Mouse (Mus musculus) R1 (cell line): ENCODE data around the gene Tarbp1.

Source experiments
- DNase-seq: peaks from one replicate; pipeline ENCODE4 v3.0.0-alpha.2; 2018; ENCODE audit warnings: low read depth, low spot score

Gene Tarbp1

DNA sequence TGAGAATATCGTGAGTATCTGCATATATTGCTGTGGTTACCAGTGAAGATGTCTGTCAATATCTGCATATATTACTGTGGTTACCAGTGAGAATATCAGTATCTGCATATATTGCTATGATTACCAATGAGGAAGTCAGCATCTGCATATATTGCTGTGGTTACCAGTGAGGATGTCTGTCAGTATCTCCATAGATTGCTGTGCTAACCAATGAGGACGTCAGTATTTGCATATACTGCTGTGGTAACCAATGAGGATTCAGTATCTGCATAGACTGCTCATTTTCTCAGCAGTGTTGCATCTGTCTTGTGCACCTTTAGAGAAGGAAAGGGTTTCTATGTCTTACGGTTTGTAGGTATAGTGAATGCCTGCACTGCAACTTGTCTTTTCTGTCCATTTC lies 54.0 kb downstream of the Tarbp1 start:
- peak; percentile 13 for DNase-seq

DNA sequence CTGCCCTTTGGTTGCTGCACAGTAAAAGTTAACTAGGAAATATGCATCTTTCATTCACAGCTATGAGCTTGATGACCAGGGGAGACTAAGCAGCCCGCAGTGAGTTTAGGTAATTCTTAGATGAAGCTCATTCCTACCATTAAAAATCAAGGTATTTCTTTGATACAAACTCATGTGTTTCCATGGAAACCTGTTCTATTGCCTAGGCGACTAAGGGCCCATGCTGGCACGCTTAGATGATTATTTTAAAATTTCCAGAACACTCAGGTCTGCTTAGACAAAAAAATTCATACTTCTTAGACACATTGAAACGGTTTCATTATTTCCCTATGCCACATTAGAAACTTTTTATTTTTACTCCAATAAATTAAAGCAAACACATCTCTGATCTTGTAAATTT lies 69.8 kb downstream of the Tarbp1 start:
- DNase-seq, result no peak

DNA sequence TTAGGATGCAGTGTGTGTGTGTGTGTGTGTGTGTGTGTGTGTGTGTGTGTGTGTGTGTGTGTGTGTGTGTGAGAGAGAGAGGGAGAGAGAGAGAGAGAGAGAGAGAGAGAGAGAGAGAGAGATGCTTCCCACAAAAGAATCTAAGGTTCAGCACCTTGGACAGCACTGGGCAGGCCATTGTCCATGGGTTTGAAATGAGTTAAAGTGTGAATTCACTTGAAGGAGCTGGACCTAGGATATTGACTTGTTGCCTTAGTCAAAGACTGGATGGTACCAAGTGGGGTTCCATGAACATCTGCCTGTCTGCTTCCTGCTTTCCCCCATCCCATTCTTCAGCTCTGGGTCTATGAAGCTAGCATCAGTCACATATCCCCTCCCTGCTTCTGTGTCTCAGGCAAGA lies 70.3 kb downstream of the Tarbp1 start:
- DNase-seq, result peak; percentile 48

DNA sequence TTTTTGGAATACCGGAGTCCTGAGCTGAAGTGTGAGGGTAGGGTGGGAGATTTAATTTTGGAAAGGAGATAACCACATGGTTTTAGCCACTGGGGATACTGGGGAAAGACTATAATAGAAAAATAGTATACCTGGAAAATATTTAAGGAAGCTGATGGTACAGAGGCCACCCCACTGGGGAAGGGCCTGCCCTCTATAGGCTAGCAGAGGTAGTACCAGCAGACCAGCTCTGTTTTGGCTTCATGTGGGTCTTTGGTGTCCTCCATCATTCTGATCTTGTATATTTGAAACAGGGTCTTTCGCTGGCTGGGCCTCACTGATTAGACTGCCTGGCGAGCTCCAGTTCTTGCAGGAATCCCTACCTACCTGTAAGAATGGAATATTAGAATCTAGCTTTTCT lies 76.5 kb downstream of the Tarbp1 start:
- no peak for DNase-seq

DNA sequence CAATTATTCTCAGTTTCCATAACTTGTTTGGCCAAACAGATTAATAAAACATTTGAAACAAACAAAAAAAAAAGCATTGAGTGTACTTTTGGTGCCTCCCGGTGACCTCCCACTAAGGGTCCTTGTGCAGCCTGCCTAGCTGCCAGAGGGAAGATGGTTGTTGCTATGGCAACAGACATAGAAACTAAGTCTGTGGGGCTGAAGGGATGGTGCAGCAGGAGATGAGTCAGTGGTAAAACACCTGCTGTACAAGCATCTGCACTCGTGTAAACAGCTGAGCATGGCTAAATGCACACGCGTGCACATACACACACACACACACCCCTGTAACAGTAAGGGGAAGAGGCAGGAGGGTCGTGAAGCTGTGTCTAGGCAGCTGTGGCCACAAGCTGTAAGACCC lies 78.9 kb downstream of the Tarbp1 start:
- DNase-seq, result peak; percentile 45

DNA sequence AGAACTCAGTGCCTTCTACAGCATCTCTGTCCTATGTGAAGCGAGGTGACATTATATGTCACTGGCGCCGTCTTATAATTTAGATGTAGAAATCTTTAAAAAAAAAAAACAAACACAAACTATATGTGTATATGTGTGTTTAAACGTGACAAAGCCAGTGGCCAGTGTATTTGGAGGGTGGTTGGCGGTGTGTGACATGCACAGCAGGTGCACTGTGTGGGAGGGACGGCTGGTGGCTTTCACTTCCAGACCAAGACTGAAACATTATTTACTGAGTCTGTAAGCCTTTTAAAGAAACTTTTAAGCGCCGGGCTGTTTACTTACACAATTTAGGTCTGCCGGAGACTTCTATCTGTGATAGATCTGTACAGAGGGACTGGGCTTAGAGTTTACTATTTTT lies 79.5 kb downstream of the Tarbp1 start:
- no peak for DNase-seq

DNA sequence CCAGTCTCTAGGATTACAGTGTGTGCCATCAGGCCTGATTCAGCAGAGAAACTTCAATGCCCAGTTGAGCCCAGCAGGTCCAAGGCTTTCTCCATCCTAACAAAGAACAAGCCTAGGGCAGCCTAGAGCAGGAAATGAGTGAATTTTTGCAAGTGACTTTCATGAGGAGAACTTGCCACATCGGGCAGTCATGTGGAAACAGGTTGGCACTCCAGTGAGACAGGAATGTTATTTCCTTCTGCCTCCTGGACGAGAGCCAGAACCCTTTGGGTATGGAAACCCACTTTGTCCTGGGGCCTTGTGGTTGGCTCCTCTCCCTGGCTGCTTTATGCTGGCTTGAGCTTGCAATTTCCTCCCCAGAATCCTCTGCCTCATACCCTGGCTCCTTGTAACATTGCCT lies 83.3 kb downstream of the Tarbp1 start:
- no peak for DNase-seq

DNA sequence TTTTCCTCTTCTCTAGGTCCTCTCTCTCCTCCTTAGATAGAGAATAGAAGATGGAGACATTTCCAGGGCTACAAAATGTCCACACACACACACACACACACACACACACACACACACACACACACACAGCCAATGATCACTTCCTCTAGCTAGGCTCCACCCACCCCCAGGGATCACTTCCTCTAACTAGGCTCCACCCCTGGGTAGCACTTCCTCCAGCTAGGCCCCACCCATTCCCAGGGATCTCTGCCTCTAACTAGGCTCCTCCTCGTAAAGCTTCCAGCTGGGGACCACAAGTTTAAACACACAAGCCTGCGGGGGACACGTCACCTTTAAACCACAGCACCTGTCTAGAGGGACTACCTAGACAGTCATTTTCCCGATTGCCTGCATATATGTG lies 87.3 kb downstream of the Tarbp1 start:
- DNase-seq, result peak; percentile 88

DNA sequence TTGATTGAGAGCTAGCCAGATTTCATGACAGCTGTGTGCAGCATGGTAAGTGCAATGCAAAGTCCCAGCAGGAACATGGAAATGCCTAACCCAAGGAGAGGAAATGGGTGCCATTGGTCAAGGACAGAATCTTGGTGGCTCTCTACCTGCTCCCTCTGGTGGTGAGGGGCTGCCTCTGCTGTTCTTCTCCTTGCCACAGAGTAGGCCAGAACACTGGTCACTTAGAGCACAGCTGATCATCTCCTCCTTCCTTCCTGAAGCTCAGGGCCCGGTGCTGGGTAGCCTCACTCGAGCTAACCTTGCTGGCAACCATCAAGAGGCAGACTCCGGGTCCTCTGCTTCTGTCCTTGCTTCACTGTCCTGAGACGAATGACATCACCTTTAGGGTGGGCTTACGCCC lies 92.1 kb downstream of the Tarbp1 start:
- DNase-seq, result peak; percentile 75

DNA sequence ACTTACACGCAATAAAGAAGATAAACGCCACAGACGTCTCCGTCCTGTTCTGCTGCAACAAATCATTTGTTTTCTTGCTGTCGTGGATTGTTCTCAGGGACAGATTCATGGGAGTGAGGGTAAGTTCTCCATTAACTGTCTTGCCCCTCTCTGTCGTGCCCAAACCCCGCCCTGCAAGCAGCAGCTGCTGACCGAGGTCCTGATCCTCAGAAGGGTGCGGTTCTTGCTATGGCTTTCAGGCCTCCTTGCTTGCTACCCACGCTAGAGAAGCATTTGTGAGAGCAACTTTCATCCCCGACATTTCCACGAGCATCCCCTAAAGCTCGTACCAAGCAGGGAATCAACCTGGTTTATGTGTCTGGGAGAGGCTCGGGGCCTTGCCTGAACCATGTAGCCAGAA lies 92.6 kb downstream of the Tarbp1 start:
- peak; percentile 65 for DNase-seq

DNA sequence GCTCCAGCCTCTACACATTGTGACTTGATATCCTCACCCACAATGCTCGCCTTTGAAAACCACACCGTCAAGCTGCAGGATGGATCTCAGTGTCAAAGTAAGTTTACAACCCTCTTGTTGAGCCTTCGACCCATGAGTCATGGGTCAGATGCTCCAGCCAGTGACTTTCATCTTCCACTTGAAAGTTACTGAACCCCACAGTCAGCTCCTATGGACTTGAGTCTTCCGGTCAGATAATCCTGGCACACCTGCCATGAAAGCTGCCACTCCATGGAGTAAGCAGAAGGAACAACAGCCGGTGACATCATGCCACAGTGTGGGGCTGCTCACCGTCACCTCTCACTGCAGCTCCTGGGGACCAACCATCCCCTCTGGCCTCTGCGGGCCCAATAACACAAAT lies 93.6 kb downstream of the Tarbp1 start:
- DNase-seq, result no peak

DNA sequence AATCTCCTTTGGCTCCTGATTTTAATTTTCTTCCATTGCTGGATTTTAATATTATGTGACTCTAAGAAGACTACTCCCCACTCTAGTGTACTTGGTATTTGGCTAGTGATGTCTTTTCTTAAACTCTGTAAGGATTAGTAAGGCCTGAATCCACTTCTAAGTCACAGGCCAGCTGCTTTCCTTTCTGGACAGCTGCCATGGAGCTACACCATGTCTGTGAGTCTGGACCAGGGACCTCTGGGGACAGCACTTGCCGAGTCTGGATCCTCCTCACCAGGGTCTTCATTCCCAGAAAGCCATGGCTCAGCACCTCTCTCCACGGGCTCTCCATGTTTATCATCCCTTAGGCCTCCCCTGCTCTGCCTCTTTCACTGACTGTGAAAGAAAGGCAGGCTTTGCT lies 94.7 kb downstream of the Tarbp1 start:
- no peak for DNase-seq

DNA sequence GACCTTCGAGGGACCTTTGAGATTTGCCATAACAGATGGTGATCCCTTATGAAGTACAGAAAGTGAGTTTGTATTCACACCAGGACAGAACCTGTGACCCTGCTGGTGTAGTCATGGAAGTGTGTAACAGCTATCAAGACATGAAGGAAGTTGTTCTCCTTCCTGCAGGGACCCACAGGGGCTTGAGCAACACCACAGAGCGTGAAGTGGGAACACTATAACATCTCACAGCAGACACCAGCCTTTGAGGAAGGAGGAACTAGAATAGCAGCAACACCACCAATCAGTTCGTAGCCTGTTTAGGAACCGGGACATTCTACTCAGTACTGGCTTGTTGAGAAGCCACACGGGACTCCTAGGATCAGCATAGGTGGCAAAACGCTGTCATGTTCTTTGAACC lies 95.3 kb downstream of the Tarbp1 start:
- no peak for DNase-seq
